Mouse (Mus musculus) heart, embryonic 12.5 days (tissue): ENCODE data around the gene Arhgap6. TPM values are rescaled to one million over a fixed set of nuclear protein-coding genes. Genes with fewer than 3 reads are reported as not detected.

ENCODE experiments used
- ATAC-seq: fragments of 200-750 bp; cut with Nextera tagmentation; 2 replicates; pipeline ENCODE4 v1.8.0; 2017; ENCODE audit warnings: moderate TSS enrichment, moderate library complexity; ENCODE audit not compliant: insufficient number of reproducible peaks, low FRiP score
- H3K27ac ChIP-seq: fragments of 300-500 bp; sonication (generic); 2 replicates; pipeline ENCODE4 v1.5.1; 2016; ENCODE audit warnings: mild to moderate bottlenecking, moderate library complexity; ENCODE audit not compliant: poor library complexity, severe bottlenecking
- H3K27me3 ChIP-seq: fragments of 300-500 bp; sonication (generic); replicated peaks from 2 replicates; pipeline ENCODE4 v1.6.1; 2016; ENCODE audit warnings: mild to moderate bottlenecking, moderate library complexity
- H3K36me3 ChIP-seq: fragments of 300-500 bp; sonication (generic); 2 replicates; pipeline ENCODE4 v1.6.1; 2016; ENCODE audit warnings: mild to moderate bottlenecking, moderate library complexity
- H3K4me1 ChIP-seq: fragments of 300-500 bp; sonication (generic); replicated peaks from 2 replicates; pipeline ENCODE4 v1.6.1; 2016; ENCODE audit warnings: mild to moderate bottlenecking
- H3K4me2 ChIP-seq: fragments of 300-500 bp; sonication (generic); 2 replicates; pipeline ENCODE4 v1.6.1; 2016; ENCODE audit warnings: mild to moderate bottlenecking, moderate library complexity
- H3K4me3 ChIP-seq: fragments of 300-500 bp; sonication (generic); 2 replicates; pipeline ENCODE4 v1.5.1; 2016; ENCODE audit warnings: mild to moderate bottlenecking
- H3K9ac ChIP-seq: fragments of 300-500 bp; sonication (generic); 2 replicates; pipeline ENCODE4 v1.6.1; 2016; ENCODE audit warnings: mild to moderate bottlenecking, moderate library complexity
- H3K9me3 ChIP-seq: fragments of 300-500 bp; sonication (generic); replicated peaks from 2 replicates; pipeline ENCODE4 v1.6.1; 2016; ENCODE audit warnings: mild to moderate bottlenecking, moderate library complexity
- WGBS: fragments of 180-500 bp; shearing (Covaris S2); methylation state at CpG from one replicate; pipeline ENCODE4 v1.1.7; 2016; 5-methylcytosine and 5-hydroxymethylcytosine counted together
- polyA plus RNA-seq: library from polyadenylated mRNA; unstranded; fragments of >200 nt; fragmentation: Nextera tagmentation; extraction: Ambion mirVana; gene quantifications from 2 replicates; pipeline ENCODE4 v1.2.1, GENCODE M21; 2016

The Arhgap6 gene
- polyA plus RNA-seq, 1 experiment from 2014 or later, result 10.5 TPM

GRCm38 (mm10) chrX:168903557-168903956, 108.7 kb downstream of the Arhgap6 start:
- H3K9me3 ChIP-seq, result no peaks in the 10 kb centered on the region
- no peaks in the 10 kb centered on the region for H3K27me3 ChIP-seq
- no peaks in the 10 kb centered on the region for H3K36me3 ChIP-seq
- no peak for ATAC-seq
- H3K4me2 ChIP-seq, result no peak overlapping the region
- H3K27ac ChIP-seq, result no peak overlapping the region
- no peak overlapping the region for H3K9ac ChIP-seq
- peaks cover 3% of the 10 kb centered on the region; the same call in 1 of the 2 replicates for H3K4me1 ChIP-seq
- WGBS, result 59% methylated on average over 2 of the region's 2 CpGs
- no peak overlapping the region for H3K4me3 ChIP-seq

DNA sequence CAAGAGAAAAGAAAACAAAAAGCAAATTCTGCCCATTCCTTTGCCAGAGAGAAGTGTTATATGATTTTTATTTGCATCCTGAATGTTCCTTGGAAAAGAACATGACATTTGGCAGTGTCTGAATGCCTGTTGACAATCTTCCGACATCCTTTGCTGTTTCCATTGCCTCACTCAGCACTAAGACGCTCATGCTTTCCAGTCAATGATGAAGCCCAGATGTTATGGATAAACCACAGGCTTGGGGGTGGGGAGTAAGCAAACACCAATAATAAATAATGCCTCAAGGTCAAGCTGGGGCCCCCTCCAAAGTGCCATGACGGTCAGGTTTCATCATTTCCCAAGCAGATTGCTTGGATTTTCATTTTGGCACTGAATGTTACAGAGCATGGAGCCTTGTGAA, 109.2 kb downstream of the Arhgap6 start:
- Histone ChIP-seq H3K9ac (no peak overlapping the region), H3K36me3 (no peaks in the 10 kb centered on the region), H3K4me1 (peaks cover 3% of the 10 kb centered on the region; the same call in 1 of the 2 replicates), H3K9me3 (no peaks in the 10 kb centered on the region), H3K27me3 (no peaks in the 10 kb centered on the region), H3K27ac (no peak overlapping the region), H3K4me2 (no peak overlapping the region), H3K4me3 (no peak overlapping the region)
- ATAC-seq, result no peak
- WGBS, result 55% methylated on average over 3 of the region's 3 CpGs

DNA sequence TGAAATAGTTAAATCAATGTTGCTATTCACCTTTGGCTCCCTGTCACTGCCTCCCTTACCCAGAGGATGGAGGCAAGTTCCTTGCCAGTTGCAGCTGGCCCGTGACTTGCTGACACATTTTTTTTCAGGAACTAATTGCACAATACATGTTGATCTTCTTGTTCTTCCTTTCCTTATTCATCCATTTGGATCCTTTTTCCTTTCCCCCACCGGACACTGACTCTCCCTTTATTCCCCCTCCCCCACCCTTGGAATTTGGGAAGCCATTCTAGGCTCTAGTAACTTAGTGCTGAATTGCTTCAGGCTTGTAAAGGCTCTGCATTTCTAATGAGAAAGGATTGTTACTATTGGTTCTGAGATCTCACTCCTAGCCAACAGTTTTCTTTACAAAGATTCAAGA, 112.7 kb downstream of the Arhgap6 start:
- Histone ChIP-seq H3K27ac (no peak overlapping the region), H3K4me2 (no peak overlapping the region), H3K9me3 (no peaks in the 10 kb centered on the region), H3K9ac (no peak overlapping the region), H3K4me1 (peaks cover 3% of the 10 kb centered on the region; the same call in 1 of the 2 replicates), H3K4me3 (no peak overlapping the region), H3K36me3 (no peaks in the 10 kb centered on the region), H3K27me3 (no peaks in the 10 kb centered on the region)
- no peak for ATAC-seq
- 40% methylated on average over 2 of the region's 2 CpGs for WGBS

GRCm38 (mm10) chrX:168913519-168913918, 118.6 kb downstream of the Arhgap6 start:
- no peaks in the 10 kb centered on the region for H3K36me3 ChIP-seq
- H3K4me2 ChIP-seq, result no peak overlapping the region
- no peak for ATAC-seq
- no peak overlapping the region for H3K27ac ChIP-seq
- no peaks in the 10 kb centered on the region for H3K9me3 ChIP-seq
- H3K27me3 ChIP-seq, result no peaks in the 10 kb centered on the region
- H3K9ac ChIP-seq, result no peak overlapping the region
- no peak overlapping the region for H3K4me3 ChIP-seq
- H3K4me1 ChIP-seq, result no peaks in the 10 kb centered on the region

DNA sequence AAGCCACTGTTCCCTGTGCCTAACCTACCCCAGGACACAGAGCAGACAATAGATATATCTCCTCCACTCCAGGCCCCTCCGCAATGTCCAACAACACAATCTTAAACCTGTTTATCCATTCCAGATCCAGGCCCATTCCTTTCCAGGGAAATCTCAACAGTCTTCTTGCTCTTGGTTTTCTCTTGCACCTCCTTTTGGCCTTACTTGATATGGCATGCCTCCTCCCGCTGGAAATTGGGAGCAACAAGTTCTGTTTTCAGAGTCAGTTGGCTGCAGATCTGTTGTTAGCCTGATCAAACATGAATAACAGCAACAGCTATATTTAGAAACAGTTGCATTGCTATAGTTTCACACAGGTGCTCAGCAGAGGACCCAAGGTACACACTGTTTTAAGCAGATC, 126.0 kb downstream of the Arhgap6 start:
- Histone ChIP-seq H3K4me3 (no peak overlapping the region), H3K9me3 (no peaks in the 10 kb centered on the region), H3K36me3 (no peaks in the 10 kb centered on the region), H3K27ac (no peak overlapping the region), H3K9ac (no peak overlapping the region), H3K4me1 (no peaks in the 10 kb centered on the region; the same call in 1 of the 2 replicates), H3K4me2 (no peak overlapping the region), H3K27me3 (no peaks in the 10 kb centered on the region)
- no peak for ATAC-seq
- 61% methylated on average over 2 of the region's 2 CpGs for WGBS

DNA sequence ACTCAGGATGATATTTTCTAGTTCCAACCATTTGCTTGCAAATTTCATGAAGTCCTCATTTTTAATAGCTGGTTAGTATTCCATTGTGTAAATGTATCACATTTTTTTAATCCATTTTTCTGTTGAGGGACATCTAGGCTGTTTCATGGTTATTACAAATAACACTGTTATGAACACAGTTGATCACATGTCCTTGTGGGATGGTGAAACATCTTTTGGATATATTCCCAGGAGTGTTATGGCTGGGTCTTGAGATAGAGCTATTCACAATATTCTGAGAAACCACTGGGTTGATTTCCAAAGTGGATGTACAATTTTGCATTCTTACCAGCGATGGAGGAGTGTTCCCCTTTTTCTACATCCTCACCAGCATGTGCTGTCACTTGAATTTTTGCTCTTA, 137.5 kb downstream of the Arhgap6 start:
- H3K9me3 ChIP-seq, result no peaks in the 10 kb centered on the region
- 59% methylated on average over 1 of the region's 1 CpGs for WGBS
- H3K4me3 ChIP-seq, result no peak overlapping the region
- H3K9ac ChIP-seq, result no peak overlapping the region
- no peaks in the 10 kb centered on the region for H3K4me1 ChIP-seq
- no peak for ATAC-seq
- no peak overlapping the region for H3K27ac ChIP-seq
- H3K4me2 ChIP-seq, result no peak overlapping the region
- no peaks in the 10 kb centered on the region for H3K36me3 ChIP-seq
- H3K27me3 ChIP-seq, result no peaks in the 10 kb centered on the region

DNA sequence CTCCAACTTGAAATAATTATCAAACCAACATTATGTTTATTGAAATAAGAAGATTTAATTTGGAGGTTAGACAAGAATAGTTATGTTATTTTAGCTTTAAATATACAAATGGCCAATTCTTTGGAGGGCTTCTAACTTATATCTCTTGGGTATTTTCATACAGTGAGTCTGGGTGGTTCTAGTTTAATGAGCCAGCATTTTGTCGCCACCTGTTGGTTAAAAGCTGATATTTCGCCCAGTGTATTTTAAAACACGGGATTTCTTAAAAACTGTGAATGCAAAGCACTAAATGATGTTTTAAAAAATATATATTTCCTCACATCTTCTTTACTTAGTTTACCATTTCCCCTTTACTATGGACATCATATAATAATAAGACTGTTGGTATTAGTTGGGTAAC, 140.5 kb downstream of the Arhgap6 start:
- 9% methylated on average over 3 of the region's 3 CpGs for WGBS
- no peak for ATAC-seq

DNA sequence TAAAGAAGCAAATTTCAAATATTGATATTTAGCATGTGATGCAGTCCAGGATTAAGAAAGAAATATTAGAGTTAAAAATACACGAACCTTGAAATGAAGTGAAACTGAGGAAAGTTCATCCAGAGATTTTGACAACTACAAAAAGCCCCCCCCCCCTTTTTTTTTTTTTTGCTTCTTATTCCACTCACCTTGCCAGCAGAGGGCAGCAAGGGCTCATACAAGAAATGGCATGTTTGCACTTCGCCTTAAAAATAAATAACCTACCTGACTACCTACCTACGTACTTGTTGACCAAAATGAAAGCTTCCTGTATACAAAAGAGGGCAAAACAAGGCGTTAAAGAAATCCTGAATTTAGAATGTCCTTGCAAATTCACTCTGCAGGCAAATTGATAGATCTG, 143.0 kb downstream of the Arhgap6 start:
- Histone ChIP-seq H3K4me1 (no peaks in the 10 kb centered on the region), H3K9ac (no peak overlapping the region), H3K4me3 (no peak overlapping the region), H3K4me2 (no peak overlapping the region), H3K27me3 (no peaks in the 10 kb centered on the region), H3K27ac (no peak overlapping the region), H3K36me3 (no peaks in the 10 kb centered on the region), H3K9me3 (no peaks in the 10 kb centered on the region)
- ATAC-seq, result no peak
- 41% methylated on average over 4 of the region's 4 CpGs for WGBS

More for the DNA sequence above, 140.5 kb downstream of the Arhgap6 start:
- Histone ChIP-seq H3K9me3 (no peaks in the 10 kb centered on the region), H3K9ac (no peak overlapping the region), H3K36me3 (no peaks in the 10 kb centered on the region), H3K4me3 (no peak overlapping the region), H3K27me3 (no peaks in the 10 kb centered on the region), H3K4me2 (no peak overlapping the region), H3K27ac (no peak overlapping the region), H3K4me1 (no peaks in the 10 kb centered on the region)

DNA sequence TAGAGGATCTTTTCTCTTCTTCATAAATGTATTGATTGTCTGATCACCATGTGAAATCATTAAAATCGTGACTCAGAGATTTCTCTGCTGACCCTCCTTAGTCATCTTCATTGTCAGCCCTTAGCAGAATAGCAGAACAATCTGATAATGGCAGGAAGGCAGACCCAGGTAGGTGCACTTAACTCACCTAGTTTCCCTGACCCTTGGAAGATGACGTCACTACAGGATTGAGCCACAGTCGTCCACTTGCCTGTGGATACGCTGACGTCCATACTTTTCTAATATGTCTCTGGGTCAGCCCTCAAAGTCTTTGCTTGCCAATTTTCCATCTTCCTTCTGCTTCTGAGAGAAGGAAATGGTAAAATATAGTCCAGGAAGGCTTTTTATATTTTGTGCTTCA, 146.8 kb downstream of the Arhgap6 start:
- no peak for ATAC-seq
- no peak overlapping the region for H3K9ac ChIP-seq
- WGBS, result 74% methylated on average over 5 of the region's 5 CpGs

GRCm38 (mm10) chrX:168943217-168943616, 148.3 kb downstream of the Arhgap6 start:
- H3K9me3 ChIP-seq, result no peaks in the 10 kb centered on the region
- H3K4me1 ChIP-seq, result 0 out of 2 replicates have a peak, but pooled peaks cover 3% of the 10 kb centered on the region
- 56% methylated on average over 4 of the region's 4 CpGs for WGBS
- H3K36me3 ChIP-seq, result no peaks in the 10 kb centered on the region
- no peak for ATAC-seq
- H3K9ac ChIP-seq, result no peak overlapping the region
- no peak overlapping the region for H3K4me2 ChIP-seq
- no peak overlapping the region for H3K4me3 ChIP-seq
- H3K27ac ChIP-seq, result no peak overlapping the region
- H3K27me3 ChIP-seq, result no peaks in the 10 kb centered on the region

More for the DNA sequence above, 146.8 kb downstream of the Arhgap6 start:
- H3K4me1 ChIP-seq, result 0 out of 2 replicates have a peak, but pooled peaks cover 3% of the 10 kb centered on the region
- H3K27me3 ChIP-seq, result no peaks in the 10 kb centered on the region
- no peak overlapping the region for H3K4me3 ChIP-seq
- no peak overlapping the region for H3K27ac ChIP-seq
- H3K36me3 ChIP-seq, result no peaks in the 10 kb centered on the region
- H3K4me2 ChIP-seq, result no peak overlapping the region
- H3K9me3 ChIP-seq, result no peaks in the 10 kb centered on the region

DNA sequence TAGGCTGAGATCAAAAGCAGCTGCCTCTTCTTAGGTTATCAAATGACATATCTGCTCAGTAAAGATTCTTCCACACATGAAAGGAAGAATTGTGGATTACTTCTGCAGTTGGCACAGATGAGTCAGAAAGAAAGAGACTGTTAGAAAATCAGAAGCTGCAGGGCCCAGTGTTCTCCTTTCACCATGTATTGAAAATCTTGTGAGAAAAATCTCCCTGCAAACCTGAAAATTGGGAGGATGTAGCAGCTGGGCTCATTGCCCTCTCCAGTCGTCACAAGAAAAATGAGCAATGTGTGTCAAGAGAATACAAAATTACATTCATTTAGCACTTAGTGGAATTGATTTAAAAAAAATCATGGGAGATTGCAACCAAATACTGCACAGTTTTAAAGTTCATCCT, 180.5 kb downstream of the Arhgap6 start:
- H3K27ac ChIP-seq, result no peak overlapping the region
- H3K9ac ChIP-seq, result no peak overlapping the region
- 58% methylated on average over 1 of the region's 1 CpGs for WGBS
- no peak overlapping the region for H3K4me2 ChIP-seq
- no peak for ATAC-seq
- H3K4me3 ChIP-seq, result no peak overlapping the region
- no peaks in the 10 kb centered on the region for H3K27me3 ChIP-seq
- H3K4me1 ChIP-seq, result no peaks in the 10 kb centered on the region; the same call in 1 of the 2 replicates
- no peaks in the 10 kb centered on the region for H3K9me3 ChIP-seq
- no peaks in the 10 kb centered on the region for H3K36me3 ChIP-seq

DNA sequence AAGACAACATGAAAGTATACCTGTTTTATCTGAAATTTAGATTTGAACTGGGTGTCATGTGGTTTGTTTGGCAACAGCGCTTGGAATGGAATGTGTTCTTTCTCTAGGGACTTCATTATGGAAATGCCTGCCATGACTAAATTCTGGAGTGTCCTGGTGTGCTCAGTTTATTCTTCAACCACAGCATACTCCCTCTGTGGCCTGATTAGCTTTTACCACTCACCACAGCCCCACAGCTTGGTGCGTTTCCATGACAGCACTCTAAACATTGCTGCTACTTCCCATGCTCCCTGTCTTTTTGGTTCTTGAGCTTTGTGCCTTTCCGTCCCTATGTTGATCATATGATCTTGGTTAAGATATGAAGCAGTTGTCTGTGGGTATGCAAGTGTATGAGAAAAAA, 182.9 kb downstream of the Arhgap6 start:
- Histone ChIP-seq H3K4me2 (no peak overlapping the region), H3K27me3 (no peaks in the 10 kb centered on the region), H3K9me3 (no peaks in the 10 kb centered on the region), H3K4me3 (no peak overlapping the region), H3K27ac (no peak overlapping the region), H3K4me1 (no peaks in the 10 kb centered on the region; the same call in 1 of the 2 replicates), H3K36me3 (no peaks in the 10 kb centered on the region), H3K9ac (no peak overlapping the region)
- no peak for ATAC-seq
- 49% methylated on average over 3 of the region's 3 CpGs for WGBS
